Mouse (Mus musculus): Measurements from ENCODE around the gene Capzb.

DNA sequence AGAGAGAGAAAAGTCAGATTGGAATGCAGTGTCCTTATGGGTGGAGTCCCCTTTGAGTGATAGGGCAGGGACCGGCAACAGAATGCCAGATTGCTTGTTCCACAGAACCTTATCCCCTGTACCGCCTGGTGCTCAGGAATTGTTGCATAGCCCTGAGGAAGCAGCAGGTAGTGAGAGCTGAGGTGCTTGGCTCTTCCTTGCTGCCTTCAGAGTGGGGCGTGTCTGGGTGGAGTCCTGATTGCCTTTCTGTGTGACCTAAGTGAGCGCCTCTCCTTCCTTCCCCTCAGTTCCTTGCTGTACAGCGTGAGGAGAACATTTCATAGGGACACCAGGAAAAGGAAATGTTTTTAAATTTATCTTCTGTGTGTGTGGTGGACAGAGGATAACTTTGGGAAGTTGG is 4.8 kb downstream of the Capzb start:
- no peak for TF ChIP-seq CTCF (IDR thresholded peaks at IDR 0.05; ENCODE audit: low read depth, low read length)
- no peak for TF ChIP-seq POLR2A (IDR thresholded peaks at IDR 0.05; ENCODE audit: extremely low read depth, insufficient read depth, low read length)
